Mouse (Mus musculus): ENCODE data around the gene Mok.
"Not testable (repeated sequence)": the region's sequence is repeated elsewhere in the genome, so short reads cannot be mapped to it uniquely, and the experiment has no call there.

Mok gene

DNA sequence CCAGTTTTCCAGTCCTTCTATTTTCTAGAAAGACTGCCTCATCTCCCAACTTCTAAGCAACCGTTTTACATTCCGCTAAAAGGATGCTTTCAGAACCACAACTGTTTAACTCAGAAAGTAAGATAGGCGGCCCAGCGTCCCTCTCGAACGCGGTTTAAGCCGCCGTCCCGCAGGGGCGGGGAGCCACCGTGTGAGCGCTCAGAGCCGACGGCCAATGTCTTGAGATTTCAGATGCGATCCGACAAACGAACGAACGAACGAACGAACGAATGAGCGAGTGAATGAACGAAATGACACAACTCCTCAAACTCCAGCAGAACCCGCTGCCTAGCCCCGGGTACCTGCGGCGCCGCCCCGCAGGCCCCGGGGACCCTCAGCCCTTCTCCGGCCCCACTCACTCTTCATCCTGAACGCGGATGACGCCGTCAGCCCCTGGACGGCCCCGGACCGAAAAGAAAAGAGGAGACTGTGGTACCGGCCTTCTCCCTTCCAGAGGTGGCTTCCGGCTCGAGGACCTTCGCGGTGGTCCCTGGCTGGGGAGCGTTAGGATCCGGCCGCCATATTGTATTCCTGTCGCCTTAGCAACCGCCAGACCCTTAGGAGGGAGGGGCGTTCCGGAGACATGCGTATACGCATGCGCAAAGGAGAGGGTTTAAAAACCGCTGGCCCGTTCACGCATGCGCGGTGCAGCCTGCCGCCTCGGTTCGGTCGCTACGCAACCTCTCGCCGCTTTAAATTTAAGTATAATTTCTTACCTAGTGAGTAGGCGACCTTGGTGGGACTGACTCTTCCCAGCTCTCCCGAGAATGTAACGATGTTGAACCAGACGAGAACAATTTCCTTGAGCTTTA, at the start of gene Mok:
Gene Mok (minus strand): TSS at position 592 of the 851 bp plus-strand sequence.
- DNase-seq (ENCODE audit: extremely low read depth, low read depth, low spot score), result no peak

DNA sequence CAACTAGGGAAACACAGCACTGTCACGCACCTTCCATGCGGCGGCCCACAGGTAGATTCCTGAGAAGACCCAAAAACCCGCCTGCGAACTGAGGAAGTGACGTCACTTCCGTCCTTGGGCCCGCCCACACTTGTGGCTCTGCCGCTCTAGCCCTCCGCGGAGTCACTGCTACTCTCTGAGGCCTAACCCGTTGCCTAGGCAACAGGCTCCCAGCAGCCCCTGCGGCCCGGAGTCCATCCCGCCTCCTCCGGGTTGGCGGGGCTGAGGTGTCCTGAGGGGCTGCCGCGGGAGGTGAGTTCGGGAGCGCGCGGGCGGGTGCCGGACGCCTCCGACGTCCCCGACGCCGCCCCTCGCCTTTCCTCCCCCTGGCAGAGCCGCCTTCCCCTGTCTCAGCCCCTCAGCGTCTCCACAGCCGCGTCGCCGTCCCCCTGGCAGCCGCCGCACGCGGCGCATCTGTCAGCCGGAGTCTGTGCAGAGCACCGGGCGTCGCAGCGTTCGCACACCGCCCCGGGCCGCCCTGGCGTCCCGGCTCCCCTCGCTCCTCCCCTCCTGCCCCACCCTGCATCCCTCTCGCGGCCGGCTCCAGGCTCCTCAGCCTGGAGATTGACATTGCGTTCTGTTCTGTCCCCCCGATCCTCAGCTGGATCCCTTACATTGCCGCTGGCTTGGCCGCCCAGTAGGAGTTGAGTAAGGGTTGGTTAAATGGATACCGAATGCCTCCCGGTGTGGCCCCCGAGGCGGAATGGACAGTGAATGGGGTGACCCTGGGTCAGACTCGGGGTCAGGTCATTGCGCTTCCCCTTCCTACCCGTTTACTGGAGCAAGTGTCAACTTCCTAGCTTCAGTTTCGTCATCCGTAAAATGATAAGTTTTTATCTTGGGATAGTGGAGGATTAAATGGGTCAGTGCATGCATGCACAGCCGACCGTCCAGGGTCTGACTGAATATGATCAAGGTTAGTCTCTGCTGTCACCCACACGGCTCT, 48.6 kb upstream of the Mok start, which contains the start of the genes Cinp and Tecpr2:
Gene Cinp (minus strand): TSS at position 110 of the 985 bp plus-strand sequence.
Gene Tecpr2 (plus strand): TSS at position 229 of the 985 bp plus-strand sequence.
- peak; percentile 74 for DNase-seq (ENCODE audit: extremely low read depth, low read depth, low spot score)

DNA sequence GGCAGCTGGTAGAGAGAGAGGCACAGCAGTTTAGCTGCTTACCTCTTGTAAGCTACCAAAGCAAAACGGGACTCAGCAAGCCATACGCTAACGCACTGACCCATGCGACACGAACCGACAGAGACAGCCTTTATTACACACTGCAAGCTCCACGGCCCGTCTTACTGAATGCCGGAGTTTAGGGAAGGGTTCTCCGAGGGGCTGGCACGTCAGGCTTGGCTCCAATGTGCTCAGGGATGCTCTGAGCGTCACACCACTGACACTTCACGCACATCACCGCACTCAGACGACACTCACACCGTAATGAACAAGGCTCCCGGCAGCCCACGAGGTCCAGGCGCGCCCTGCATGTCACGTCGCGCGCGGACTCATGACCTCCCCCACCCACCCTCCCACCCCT, 47.9 kb upstream of the Mok start:
- no peak for DNase-seq (ENCODE audit: extremely low read depth, low read depth, low spot score)

DNA sequence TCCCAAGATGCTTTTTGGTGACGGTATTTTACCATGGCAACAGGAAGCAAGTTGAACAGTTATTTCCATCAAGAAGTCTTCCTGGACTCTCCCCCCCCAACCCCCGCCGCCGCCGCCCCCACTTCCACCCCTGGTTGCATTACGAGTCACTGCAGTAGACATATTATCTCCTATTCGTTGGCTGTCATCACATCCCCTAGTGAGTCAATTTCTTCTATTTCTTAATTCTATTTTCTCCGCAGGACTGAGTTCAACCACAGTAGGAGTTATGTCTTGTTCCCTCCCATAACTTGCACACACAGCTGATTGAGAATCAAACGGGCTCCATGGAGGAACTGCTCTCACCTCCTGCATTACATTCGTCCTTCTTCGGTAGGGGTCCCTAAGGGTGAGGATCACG, 47.4 kb upstream of the Mok start:
- DNase-seq (ENCODE audit: extremely low read depth, low read depth, low spot score), result no peak

DNA sequence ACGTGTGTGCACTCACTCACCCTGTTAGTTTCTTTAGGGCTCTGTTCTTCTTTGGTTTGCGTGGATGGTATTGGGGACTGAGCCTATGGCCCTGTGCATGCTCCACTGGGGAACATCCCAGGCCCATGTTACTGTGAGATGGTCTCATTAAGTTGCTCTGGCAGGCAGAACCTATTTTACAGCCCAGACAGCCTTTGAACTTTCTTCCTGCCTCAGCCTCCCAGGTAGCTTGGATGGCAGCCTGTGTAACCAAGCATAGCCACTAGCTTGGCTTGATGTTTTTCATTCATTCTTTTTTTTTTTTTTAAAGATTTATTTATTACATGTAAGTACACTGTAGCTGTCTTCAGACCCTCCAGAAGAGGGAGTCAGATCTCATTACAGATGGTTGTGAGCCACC, 44.5 kb upstream of the Mok start:
- no peak for DNase-seq (ENCODE audit: extremely low read depth, low read depth, low spot score)

DNA sequence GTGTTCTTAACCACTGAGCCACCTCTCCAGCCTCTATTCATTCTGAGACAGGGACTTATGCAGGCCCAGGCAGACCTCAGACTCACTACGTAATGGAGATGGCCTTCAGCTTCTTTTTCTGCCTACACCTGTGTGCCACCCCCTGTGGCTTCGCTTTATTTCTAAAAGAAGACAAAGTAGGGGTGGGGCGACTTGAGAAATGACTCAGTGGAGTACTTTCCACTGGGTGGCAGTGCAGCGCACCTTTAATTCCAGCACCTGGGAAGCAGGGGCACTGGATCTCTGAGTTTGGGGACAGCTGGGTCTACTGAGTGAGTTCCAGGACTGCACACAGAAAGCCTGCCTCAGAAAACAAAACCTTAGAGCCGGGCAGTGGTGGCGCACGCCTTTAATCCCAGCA, 41.6 kb upstream of the Mok start:
- DNase-seq (ENCODE audit: extremely low read depth, low read depth, low spot score), result no peak

DNA sequence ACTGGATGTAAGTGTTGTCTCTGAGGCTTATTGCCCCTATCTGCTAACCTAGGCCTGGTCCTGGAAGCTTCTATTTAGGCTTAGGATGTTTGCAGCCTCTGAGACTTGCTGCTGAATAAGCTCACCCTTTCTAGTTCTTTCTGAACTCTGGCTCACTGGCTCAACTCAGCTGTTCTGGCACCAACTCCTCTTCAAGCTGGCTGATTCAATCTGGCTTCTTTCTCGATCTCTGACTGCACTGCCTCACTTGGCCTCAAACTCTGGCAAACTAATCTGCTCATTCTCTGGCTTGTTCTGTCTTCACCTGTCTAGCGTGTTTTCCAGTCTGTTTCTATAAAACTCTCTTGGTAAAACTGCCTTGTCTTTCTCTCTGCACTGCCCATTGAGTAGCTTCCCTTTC, 34.6 kb upstream of the Mok start:
- no peak for DNase-seq (ENCODE audit: extremely low read depth, low read depth, low spot score)

DNA sequence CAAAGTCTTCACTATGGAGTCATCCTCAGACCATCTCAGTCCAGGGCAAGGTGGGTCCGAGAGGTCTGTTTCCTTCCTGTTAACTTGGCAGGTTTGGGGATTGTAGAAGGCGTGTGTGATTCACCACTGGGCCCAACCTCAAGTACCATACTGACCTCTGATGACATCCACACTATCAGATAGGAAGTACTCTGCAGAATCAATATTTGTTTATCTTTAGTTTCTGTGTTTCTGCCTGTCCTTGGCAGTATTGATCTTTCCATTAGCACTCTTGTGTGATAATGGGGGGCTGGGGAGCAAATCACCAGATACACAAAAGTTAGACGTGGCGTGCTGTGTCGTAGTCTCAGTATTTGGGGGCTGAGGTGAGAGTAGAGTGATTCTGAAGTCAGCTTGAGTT, 30.5 kb upstream of the Mok start:
- DNase-seq (ENCODE audit: extremely low read depth, low read depth, low spot score), result no peak

DNA sequence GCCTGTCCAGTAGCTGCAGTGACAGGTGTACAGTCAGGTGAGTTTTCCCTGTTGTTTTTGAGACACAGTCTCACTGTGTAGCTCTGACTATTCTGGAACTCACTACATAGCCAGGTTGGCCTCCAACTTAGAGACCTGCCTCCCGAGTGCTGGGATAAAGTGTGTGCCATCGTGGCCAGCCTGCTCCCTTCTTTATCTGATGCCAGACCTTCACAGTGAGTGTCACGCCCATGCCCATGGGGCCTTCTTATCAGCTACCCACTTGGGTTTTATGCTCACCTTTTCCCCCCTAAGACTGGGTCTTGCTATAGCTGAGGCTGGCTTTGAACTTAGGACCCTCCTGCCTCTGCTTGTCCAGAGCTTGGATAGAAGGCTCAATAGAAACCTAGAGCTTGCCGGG, 29.4 kb upstream of the Mok start:
- no peak for DNase-seq (ENCODE audit: extremely low read depth, low read depth, low spot score)

DNA sequence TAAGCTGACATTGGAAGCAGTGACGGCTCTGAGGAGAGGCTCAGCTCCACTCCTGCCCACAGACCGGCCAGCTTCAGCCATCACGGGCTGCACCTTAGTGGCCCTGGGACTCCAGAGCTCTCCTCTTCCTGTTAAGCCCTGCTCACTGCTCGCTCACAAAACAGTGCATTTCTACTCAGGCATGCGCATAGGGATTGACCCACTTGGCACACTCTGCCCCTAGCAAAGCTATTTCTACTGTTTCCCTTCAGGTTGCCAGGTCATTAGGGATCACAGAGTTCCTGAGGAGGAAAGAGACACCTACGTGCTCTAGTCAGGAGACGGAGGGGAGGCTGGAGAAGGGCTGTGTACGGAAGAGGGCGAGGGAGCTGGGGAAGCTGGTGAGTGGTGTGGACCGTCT, 25.2 kb upstream of the Mok start:
- DNase-seq (ENCODE audit: extremely low read depth, low read depth, low spot score), result peak; percentile 54

DNA sequence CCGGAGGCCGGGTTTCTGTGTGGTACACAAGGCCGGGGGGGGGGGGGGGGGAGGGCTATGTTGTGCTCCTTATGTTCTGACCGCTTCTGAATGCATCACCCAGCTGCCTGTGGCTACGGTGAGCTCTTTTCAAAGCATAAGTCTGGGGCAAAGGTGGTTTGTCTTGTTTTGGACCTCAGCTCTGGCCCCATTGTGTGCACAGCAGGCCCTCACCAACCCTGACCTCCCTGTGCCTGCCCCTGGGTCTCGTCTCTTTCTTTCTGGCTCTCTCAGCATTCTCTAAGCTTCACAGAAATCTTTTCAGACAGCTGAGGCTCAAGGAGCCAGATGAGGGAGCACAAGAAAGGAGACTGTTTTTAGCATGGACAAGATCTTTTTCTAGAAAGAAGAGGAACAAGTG, 24.8 kb upstream of the Mok start:
- DNase-seq (ENCODE audit: extremely low read depth, low read depth, low spot score), result no peak

DNA sequence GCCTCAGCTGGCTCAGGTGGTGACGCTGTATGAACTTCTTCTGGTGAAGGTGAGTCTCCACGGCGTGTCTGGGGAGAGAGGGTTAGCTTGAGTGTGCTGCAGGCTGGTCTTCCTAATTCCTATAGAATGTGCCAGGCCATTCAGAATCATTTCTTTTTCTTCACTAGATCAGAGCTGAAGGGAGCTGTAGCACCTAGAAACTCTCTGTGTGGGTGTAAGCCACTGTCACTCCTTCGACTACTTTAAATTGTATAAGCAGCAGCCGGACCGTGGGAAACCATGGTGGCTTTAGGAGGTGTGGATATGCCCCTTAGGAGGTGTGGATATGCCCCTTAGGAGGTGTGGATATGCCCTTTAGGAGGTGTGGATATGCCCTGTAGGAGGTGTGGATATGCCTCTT, 23.3 kb upstream of the Mok start:
- DNase-seq (ENCODE audit: extremely low read depth, low read depth, low spot score), result no peak

DNA sequence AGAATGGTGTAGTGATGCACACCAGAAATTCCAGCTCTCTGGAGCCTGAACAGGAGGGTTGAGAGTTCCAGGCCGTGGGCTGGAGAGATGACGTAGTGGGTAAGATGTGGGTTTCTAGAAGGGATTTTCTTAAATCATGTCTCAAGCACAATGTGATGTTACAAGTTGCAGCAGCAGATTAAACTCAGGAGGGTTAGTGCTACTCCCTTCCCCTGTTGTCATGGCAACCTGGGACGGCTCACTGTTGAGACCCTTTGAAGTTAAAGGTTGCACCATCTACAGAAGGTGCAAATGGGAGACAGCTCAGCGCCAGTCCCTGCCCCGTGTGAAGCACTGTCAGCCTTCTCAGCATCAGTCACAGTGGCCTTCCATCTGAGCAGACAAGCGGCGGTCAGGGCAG, 20.5 kb upstream of the Mok start:
- no peak for DNase-seq (ENCODE audit: extremely low read depth, low read depth, low spot score)

DNA sequence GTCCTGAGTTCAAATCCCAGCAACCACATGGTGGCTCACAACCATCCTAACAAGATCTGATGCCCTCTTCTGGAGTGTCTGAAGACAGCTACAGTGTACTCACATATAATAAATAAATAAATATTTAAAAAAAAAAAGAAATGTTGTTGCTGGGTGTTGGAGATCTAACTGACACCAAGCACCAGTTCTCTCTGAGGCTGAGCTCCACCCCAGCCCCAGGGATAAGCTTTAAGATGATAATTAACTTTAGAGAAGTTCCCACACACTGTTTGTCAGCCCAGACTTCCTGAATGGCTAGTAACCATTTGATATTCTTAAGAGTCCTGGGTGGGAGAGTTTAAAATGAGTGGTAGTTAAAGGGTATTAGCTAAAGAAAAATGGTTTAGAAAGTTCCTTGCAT, 19.6 kb upstream of the Mok start:
- DNase-seq (ENCODE audit: extremely low read depth, low read depth, low spot score), result no peak

DNA sequence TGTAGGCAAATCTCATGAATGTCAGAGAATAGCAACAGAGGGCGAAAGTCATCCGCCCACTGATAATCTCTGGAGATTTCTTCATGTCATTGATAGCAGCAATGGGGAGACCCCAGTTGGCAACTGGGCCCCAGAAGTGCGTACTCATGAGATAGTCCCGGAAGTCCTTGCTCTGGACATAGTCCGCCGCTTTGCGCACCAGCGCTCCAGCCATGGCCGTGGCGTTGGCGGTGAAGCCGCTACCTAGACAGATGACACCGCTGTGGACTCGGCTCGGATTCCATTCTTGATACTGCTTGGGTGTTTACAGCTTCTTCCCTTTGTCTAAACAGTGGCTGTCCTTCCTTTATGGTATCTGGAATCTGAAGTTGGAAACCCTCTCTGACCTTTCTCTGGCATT, 17.9 kb upstream of the Mok start:
- DNase-seq (ENCODE audit: extremely low read depth, low read depth, low spot score), result not testable (repeated sequence)

DNA sequence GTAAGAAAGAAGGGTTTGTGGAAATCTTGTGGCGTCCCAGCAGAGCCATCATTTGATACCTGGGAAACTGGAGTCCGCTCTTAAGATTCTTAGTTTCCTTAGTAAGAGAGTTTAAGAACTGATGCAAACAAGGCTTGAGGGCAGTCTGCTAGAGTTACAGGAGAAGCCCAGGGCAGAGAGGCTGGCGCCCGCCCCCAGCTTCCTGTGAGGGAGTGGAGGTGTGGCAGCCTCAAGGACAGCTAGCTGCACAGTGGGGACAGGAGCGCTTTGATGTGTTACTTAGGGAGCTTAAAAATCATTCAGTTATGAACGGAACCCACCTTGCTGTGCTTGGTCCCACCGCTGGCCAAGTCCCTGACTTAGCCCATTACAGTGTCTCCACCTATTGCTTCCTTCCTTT, 16.5 kb upstream of the Mok start:
- no peak for DNase-seq (ENCODE audit: extremely low read depth, low read depth, low spot score)

DNA sequence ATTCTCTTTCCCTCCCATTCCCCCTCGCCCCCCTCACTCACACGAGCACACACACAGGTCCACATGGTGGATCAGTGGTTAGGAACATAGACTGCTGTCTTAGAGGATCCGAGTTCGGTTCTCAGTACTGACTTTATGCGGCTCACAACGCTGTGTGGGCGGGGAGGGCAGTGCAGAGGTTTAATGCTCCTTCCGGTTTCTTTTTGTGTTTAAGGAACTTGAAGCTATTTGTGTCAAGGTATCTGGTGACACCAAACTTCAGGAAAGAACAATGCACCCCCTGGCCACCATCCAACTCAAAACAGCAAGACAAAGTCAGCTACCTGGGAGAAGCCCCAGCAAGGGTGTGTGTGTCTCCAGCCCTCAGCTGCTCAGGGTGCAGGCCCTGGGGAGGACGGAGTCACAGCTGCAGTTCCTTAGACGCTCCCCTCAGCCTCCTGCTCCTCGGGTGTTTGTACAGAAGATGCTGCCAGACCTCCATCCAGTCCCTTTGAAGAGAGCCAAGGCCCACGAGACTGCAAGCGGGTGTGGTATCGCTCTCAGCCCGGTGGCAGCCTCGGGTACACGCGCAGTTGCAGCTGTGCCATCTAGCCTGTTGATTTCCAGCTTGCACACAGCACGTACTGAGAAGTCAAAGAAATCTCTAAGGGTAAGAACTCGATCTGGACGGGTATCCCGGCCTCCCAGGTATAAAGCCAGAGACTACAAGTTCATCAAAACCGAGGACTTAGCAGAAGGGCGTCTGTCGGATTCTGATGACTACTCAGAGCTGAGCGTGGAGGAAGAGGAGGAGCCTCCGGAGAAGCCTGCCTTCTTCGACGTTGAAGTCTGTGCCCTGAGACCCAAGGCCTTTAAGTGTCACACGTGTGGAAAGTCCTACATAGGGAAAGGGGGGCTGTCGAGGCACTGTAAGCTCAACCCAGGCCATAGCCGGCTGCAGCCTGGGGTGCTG, 14.3 kb upstream of the Mok start:
- DNase-seq (ENCODE audit: extremely low read depth, low read depth, low spot score), result no peak

DNA sequence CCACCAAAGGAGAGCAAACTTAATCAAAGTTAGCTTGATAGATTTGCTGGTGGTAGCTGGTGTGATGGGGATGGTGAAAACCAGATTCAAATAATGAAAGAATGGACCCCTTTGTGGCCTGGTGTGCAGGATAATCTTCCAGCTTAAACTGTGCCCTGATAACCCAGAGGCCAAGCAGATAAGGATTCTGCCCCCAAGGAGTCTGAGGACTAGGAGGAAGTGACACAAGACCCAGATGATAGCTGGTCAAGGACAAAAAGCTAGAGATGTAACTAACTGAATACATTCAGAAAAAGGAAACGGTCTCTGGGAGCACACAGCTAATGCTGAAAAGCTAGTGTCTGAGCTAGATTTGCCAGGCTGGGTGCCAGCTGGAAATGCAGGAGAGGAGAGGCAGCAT, 11.2 kb upstream of the Mok start:
- no peak for DNase-seq (ENCODE audit: extremely low read depth, low read depth, low spot score)

DNA sequence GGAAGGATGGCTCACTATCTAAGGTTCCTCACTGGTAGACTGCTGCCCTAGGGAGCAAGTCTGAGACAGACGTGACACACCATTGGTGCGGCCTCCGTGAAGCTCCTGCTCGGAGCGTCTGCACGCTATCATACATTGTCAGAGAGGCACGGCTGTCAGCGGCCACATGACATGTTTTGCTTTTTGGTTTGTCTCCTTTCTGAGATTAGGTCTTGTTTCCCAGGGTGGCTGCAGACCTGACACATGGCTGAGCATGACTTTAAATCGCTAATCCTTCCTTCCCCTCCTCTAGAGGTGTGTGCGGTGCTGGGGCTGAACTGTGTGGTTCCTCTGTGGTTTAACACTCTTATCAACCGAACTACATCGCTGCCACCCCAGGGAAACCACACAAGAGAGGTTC, 10.7 kb upstream of the Mok start:
- no peak for DNase-seq (ENCODE audit: extremely low read depth, low read depth, low spot score)

DNA sequence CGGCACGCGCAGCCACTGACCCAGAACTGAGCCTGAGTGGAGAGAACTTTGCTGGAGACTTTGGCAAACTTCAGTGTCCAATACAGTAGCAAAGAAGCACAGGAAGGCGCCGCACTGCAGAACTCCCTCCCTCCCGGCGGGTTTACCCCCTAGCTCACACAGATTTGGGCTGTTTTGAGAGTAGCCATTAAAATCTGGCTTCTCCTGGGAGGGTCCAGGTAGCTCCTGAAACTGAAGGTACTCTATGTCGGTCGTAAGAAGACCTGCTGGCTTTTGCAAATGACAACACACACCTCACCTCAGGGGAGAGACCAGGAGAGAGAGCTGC, 10.2 kb upstream of the Mok start:
- no peak for DNase-seq (ENCODE audit: extremely low read depth, low read depth, low spot score)
